Mouse (Mus musculus): ENCODE measurements at regions not wholly inside any gene's neighbourhood (a gene's known extent, or its start where the extent isn't known, plus 50 kb on each side); places are given as distances from the start of the nearest gene placed in this dataset.

- H3K27ac ChIP-seq, result no peak overlapping the region
- 78% methylated on average over 2 of the region's 2 CpGs for WGBS
- H3K36me3 ChIP-seq (replicated peaks), result no peaks in the 10 kb centered on the region
Measured at GRCm38 (mm10) chr1:191458292-191458691, 55.2 kb upstream of the Ppp2r5a start.

GRCm38 (mm10) chr1:191457103-191457502 lies 54.0 kb upstream of the Ppp2r5a start:
- WGBS, result 81% methylated on average over 4 of the region's 4 CpGs
- Histone ChIP-seq H3K4me2 (no peak overlapping the region), H3K27ac (no peak overlapping the region), H3K9me3 (no peaks in the 10 kb centered on the region), H3K9ac (no peak overlapping the region), H3K36me3 (replicated peaks) (no peaks in the 10 kb centered on the region), H3K4me3 (replicated peaks) (no peak overlapping the region), H3K27me3 (no peaks in the 10 kb centered on the region), H3K4me1 (peaks cover 7% of the 10 kb centered on the region)
- ATAC-seq (ENCODE audit: low FRiP score), result no peak

More at GRCm38 (mm10) chr1:191458292-191458691, 55.2 kb upstream of the Ppp2r5a start:
- Histone ChIP-seq H3K9ac (no peak overlapping the region), H3K4me3 (replicated peaks) (no peak overlapping the region), H3K4me1 (peaks cover 11% of the 10 kb centered on the region), H3K9me3 (no peaks in the 10 kb centered on the region), H3K27me3 (no peaks in the 10 kb centered on the region), H3K4me2 (no peak overlapping the region)
- no peak for ATAC-seq (ENCODE audit: low FRiP score)

GRCm38 (mm10) chr1:191454604-191455003 lies 51.5 kb upstream of the Ppp2r5a start:
- no peaks in the 10 kb centered on the region for H3K27me3 ChIP-seq
- WGBS, result 53% methylated on average over 3 of the region's 3 CpGs
- no peak for ATAC-seq (ENCODE audit: low FRiP score)
- H3K9me3 ChIP-seq, result no peaks in the 10 kb centered on the region
- no peak overlapping the region for H3K9ac ChIP-seq
- H3K4me3 ChIP-seq (replicated peaks), result no peak overlapping the region
- H3K4me1 ChIP-seq, result no peaks in the 10 kb centered on the region
- no peaks in the 10 kb centered on the region for H3K36me3 ChIP-seq (replicated peaks)
- no peak overlapping the region for H3K4me2 ChIP-seq
- H3K27ac ChIP-seq, result no peak overlapping the region

DNA sequence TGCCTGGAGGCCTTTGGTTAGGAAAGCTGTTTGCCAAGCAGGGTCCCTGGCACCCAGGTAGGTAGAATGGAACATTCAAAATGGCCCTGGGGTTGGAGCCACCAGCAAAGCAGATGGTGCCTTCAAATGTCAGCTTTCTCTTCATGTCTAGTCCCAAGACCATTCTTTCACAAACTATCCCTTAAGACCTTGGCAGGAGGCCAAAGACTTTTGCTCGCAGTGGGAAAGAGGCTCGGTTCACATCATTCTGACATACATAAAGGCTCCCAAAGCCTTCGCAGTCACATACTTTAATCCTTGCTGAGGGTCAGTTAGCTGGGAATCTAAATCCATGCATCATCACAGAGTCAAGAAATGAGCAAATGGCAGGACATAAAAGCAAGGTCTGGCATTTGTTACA lies 50.5 kb upstream of the Ppp2r5a start:
- Histone ChIP-seq H3K4me3 (replicated peaks) (no peak overlapping the region), H3K4me1 (no peaks in the 10 kb centered on the region), H3K27ac (no peak overlapping the region), H3K27me3 (no peaks in the 10 kb centered on the region), H3K4me2 (no peak overlapping the region), H3K36me3 (replicated peaks) (no peaks in the 10 kb centered on the region), H3K9me3 (no peaks in the 10 kb centered on the region), H3K9ac (no peak overlapping the region)
- 70% methylated on average over 3 of the region's 3 CpGs for WGBS
- ATAC-seq (ENCODE audit: low FRiP score), result no peak
